Mouse (Mus musculus) midbrain, embryonic 13.5 days (tissue): ENCODE results near the gene Ctnna3. TPM values are rescaled to one million over a fixed set of nuclear protein-coding genes. Genes with fewer than 3 reads are reported as not detected.
A peak's percentile ranks its signal among the peaks of the same experiment; 100 is the strongest.

ENCODE experiments used
- ATAC-seq: fragments of 200-750 bp; cut with Nextera tagmentation; 2 replicates; pipeline ENCODE4 v1.8.0; 2017; ENCODE audit warnings: mild to moderate bottlenecking, moderate TSS enrichment, moderate library complexity
- H3K27ac ChIP-seq: fragments of 300-500 bp; sonication (generic); 2 replicates; pipeline ENCODE4 v1.5.1; 2015; ENCODE audit warnings: inconsistent platforms, mild to moderate bottlenecking, moderate library complexity
- H3K27me3 ChIP-seq: fragments of 300-500 bp; sonication (generic); 2 replicates; pipeline ENCODE4 v1.6.1; 2015; ENCODE audit warnings: mild to moderate bottlenecking, inconsistent platforms
- H3K36me3 ChIP-seq: fragments of 300-500 bp; sonication (generic); 2 replicates; pipeline ENCODE4 v1.6.1; 2015; ENCODE audit warnings: mild to moderate bottlenecking, inconsistent platforms
- H3K4me1 ChIP-seq: fragments of 300-500 bp; sonication (generic); replicated peaks from 2 replicates; pipeline ENCODE4 v1.6.1; 2015; ENCODE audit warnings: inconsistent platforms
- H3K4me2 ChIP-seq: fragments of 300-500 bp; sonication (generic); replicated peaks from 2 replicates; pipeline ENCODE4 v1.6.1; 2015; ENCODE audit warnings: moderate library complexity, mild to moderate bottlenecking, inconsistent platforms
- H3K4me3 ChIP-seq: fragments of 300-500 bp; sonication (generic); replicated peaks from 2 replicates; pipeline ENCODE4 v1.5.1; 2015; ENCODE audit warnings: mild to moderate bottlenecking, inconsistent platforms
- H3K9ac ChIP-seq: fragments of 300-500 bp; sonication (generic); replicated peaks from 2 replicates; pipeline ENCODE4 v1.6.1; 2015; ENCODE audit warnings: mild to moderate bottlenecking, inconsistent platforms
- H3K9me3 ChIP-seq: fragments of 300-500 bp; sonication (generic); 2 replicates; pipeline ENCODE4 v1.6.1; 2016; ENCODE audit warnings: mild to moderate bottlenecking, inconsistent platforms
- WGBS: fragments of 180-500 bp; shearing (Covaris S2); methylation state at CpG from one replicate; pipeline ENCODE4 v1.1.7; 2015; 5-methylcytosine and 5-hydroxymethylcytosine counted together
- polyA plus RNA-seq: library from polyadenylated mRNA; unstranded; fragments of >200 nt; fragmentation: Nextera tagmentation; extraction: Ambion mirVana; gene quantifications from 2 replicates; pipeline ENCODE4 v1.2.1, GENCODE M21; 2015

Gene Ctnna3
- polyA plus RNA-seq, 1 experiment from 2014 or later, result 0.23 TPM

GRCm38 (mm10) chr10:63457292-63458128, 27.6 kb downstream of the Ctnna3 start:
- Histone ChIP-seq H3K9me3 (no peaks in the 10 kb centered on the region), H3K27ac (no peak overlapping the region), H3K4me3 (no peak overlapping the region), H3K4me2 (no peak overlapping the region), H3K9ac (no peak overlapping the region), H3K36me3 (no peaks in the 10 kb centered on the region), H3K27me3 (no peaks in the 10 kb centered on the region), H3K4me1 (peaks cover 5% of the 10 kb centered on the region; the same call in 1 of the 2 replicates)
- ATAC-seq, result no peak
- 85% methylated on average over 17 of the region's 17 CpGs for WGBS

DNA sequence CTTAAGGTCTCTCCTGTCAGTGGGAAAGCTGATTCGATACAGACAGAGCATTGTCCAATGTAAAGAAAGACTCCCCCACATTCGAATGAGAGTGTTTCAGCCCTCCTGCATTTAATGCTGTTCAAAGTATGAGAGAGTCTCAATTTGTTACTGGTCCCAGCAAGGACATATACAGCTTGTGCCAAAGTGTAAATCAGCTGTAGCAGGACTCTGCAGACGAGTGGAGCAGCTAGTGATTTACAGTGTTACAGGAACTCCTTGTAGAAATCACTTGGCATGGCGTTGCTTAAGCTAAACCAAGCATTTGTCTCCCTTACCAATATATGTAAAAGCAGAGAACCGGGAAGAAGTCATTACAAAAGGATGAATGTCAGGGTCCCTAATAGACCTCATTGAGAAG, 31.0 kb downstream of the Ctnna3 start:
- Histone ChIP-seq H3K4me3 (no peak overlapping the region), H3K9ac (no peak overlapping the region), H3K36me3 (no peaks in the 10 kb centered on the region), H3K27me3 (no peaks in the 10 kb centered on the region), H3K4me2 (no peak overlapping the region), H3K4me1 (no peaks in the 10 kb centered on the region), H3K9me3 (no peaks in the 10 kb centered on the region), H3K27ac (no peak overlapping the region)
- ATAC-seq, result no peak
- 68% methylated on average over 5 of the region's 5 CpGs for WGBS

DNA sequence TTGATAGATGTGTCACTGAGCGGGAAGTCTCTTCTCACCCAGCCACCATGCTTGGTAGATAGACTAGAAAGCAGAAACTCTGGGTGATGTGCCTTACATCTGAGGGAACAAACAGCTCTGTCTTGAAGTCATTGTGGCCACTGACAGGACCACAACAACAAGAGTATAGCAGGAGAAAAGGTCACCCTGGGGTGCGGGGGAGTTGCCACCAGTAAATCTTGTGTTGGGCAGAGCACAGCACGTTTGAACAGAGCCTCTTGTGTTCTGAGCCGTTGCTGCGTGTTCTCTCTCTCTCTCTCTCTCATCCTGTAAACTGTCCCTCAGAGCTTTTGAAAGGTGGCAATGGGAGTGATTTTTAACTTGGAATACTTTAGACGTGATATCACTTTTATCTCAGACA, 42.6 kb downstream of the Ctnna3 start:
- no peaks in the 10 kb centered on the region for H3K36me3 ChIP-seq
- WGBS, result 60% methylated on average over 6 of the region's 6 CpGs
- H3K4me1 ChIP-seq, result no peaks in the 10 kb centered on the region
- H3K27me3 ChIP-seq, result no peaks in the 10 kb centered on the region
- H3K9ac ChIP-seq, result no peak overlapping the region
- no peak for ATAC-seq
- no peak overlapping the region for H3K4me3 ChIP-seq
- H3K4me2 ChIP-seq, result no peak overlapping the region
- H3K27ac ChIP-seq, result no peak overlapping the region
- no peaks in the 10 kb centered on the region for H3K9me3 ChIP-seq

GRCm38 (mm10) chr10:63476167-63476647, 46.3 kb downstream of the Ctnna3 start:
- no peak overlapping the region for H3K9ac ChIP-seq
- WGBS, result 87% methylated on average over 10 of the region's 10 CpGs
- no peaks in the 10 kb centered on the region for H3K27me3 ChIP-seq
- ATAC-seq, result no peak
- no peak overlapping the region for H3K4me3 ChIP-seq
- H3K4me2 ChIP-seq, result no peak overlapping the region
- no peak overlapping the region for H3K27ac ChIP-seq
- H3K9me3 ChIP-seq, result no peaks in the 10 kb centered on the region
- 0 out of 2 replicates have a peak, but pooled peaks cover 4% of the 10 kb centered on the region for H3K4me1 ChIP-seq
- no peaks in the 10 kb centered on the region for H3K36me3 ChIP-seq

- Histone ChIP-seq H3K9me3 (no peaks in the 10 kb centered on the region), H3K27me3 (no peaks in the 10 kb centered on the region), H3K27ac (no peak overlapping the region), H3K4me1 (0 out of 2 replicates have a peak, but pooled peaks cover 4% of the 10 kb centered on the region), H3K9ac (no peak overlapping the region), H3K4me3 (no peak overlapping the region), H3K36me3 (no peaks in the 10 kb centered on the region), H3K4me2 (no peak overlapping the region)
- no peak for ATAC-seq
- WGBS, result 50% methylated on average over 2 of the region's 2 CpGs
Observed at GRCm38 (mm10) chr10:63478946-63479345, 49.0 kb downstream of the Ctnna3 start.

GRCm38 (mm10) chr10:63480066-63480465, 50.2 kb downstream of the Ctnna3 start:
- Histone ChIP-seq H3K36me3 (no peaks in the 10 kb centered on the region), H3K4me3 (no peak overlapping the region), H3K27me3 (no peaks in the 10 kb centered on the region), H3K9me3 (no peaks in the 10 kb centered on the region), H3K27ac (no peak overlapping the region), H3K4me2 (no peak overlapping the region), H3K4me1 (0 out of 2 replicates have a peak, but pooled peaks cover 4% of the 10 kb centered on the region), H3K9ac (no peak overlapping the region)
- no peak for ATAC-seq
- 52% methylated on average over 5 of the region's 5 CpGs for WGBS

DNA sequence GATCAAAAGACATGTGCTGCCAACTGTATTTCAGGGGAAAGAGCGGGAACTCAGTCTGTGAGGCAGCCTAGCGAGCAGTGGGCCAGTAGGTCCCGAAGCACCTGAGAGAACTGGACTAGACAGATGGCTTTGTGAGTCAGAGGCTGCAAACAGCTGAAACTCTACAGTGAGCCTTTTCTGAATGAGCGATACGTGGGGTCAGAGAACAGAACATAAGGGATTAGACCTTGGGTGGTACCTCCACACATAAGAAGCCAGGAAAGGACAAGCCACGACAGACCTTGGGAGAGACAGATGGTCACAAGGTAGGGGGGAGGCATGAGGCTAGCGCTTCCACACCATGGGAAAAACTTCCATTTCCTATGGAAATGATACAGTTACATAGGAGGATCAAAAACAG, 58.4 kb downstream of the Ctnna3 start:
- Histone ChIP-seq H3K9ac (no peak overlapping the region), H3K4me2 (no peak overlapping the region), H3K4me1 (no peaks in the 10 kb centered on the region), H3K9me3 (no peaks in the 10 kb centered on the region), H3K4me3 (no peak overlapping the region), H3K27ac (no peak overlapping the region), H3K36me3 (no peaks in the 10 kb centered on the region), H3K27me3 (no peaks in the 10 kb centered on the region)
- ATAC-seq, result no peak
- WGBS, result 89% methylated on average over 7 of the region's 7 CpGs

DNA sequence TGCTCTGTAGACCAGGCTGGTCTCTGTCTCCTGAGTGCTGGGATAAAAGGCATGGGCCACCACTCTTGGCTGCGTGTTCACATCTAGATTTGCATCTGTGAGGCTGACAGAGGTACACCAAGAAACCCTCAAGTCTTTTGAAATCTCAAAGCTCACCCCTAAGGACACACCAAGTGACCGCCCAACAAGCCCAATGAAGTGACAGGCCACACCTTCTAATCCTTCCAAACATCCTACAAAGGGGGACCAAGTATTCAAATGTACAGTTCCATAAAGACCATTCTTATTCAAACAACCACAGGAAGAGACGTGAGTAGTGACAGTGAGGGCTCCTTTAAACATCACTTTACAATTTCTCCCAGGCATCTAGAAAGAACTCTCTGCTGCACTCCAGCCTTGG, 94.1 kb downstream of the Ctnna3 start:
- Histone ChIP-seq H3K4me2 (no peak overlapping the region), H3K36me3 (no peaks in the 10 kb centered on the region), H3K27me3 (no peaks in the 10 kb centered on the region), H3K9me3 (no peaks in the 10 kb centered on the region), H3K4me3 (no peak overlapping the region), H3K4me1 (no peaks in the 10 kb centered on the region), H3K9ac (no peak overlapping the region), H3K27ac (no peak overlapping the region)
- WGBS, result 75% methylated on average over 3 of the region's 3 CpGs
- no peak for ATAC-seq

GRCm38 (mm10) chr10:63526027-63526426, 96.1 kb downstream of the Ctnna3 start:
- 83% methylated on average over 4 of the region's 4 CpGs for WGBS
- Histone ChIP-seq H3K27ac (no peak overlapping the region), H3K4me3 (no peak overlapping the region), H3K9ac (no peak overlapping the region), H3K4me1 (no peaks in the 10 kb centered on the region), H3K27me3 (no peaks in the 10 kb centered on the region), H3K4me2 (no peak overlapping the region), H3K36me3 (no peaks in the 10 kb centered on the region), H3K9me3 (no peaks in the 10 kb centered on the region)
- no peak for ATAC-seq

DNA sequence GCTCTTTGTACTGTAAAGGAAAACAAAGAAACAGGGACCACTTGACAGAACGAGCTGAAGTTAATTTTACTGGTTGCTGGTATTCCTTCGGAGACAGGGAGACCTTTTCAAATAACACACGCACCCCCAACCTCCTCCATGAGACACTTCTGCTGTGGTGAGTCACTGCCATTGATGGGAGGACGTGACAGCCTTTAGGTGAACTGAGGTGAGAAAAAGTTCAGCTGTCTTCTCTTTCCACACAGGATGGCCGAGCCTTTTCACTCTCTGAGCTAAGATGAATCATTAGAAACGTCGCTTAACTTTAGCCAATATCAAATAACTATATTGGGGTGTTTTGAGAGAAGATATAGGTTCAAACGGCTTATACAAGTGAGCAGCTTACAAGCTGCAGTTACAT, 102.5 kb downstream of the Ctnna3 start:
- Histone ChIP-seq H3K27me3 (no peaks in the 10 kb centered on the region), H3K4me2 (no peak overlapping the region), H3K9ac (no peak overlapping the region), H3K4me1 (no peaks in the 10 kb centered on the region), H3K9me3 (no peaks in the 10 kb centered on the region), H3K27ac (no peak overlapping the region), H3K36me3 (no peaks in the 10 kb centered on the region), H3K4me3 (no peak overlapping the region)
- 77% methylated on average over 8 of the region's 8 CpGs for WGBS
- ATAC-seq, result no peak

DNA sequence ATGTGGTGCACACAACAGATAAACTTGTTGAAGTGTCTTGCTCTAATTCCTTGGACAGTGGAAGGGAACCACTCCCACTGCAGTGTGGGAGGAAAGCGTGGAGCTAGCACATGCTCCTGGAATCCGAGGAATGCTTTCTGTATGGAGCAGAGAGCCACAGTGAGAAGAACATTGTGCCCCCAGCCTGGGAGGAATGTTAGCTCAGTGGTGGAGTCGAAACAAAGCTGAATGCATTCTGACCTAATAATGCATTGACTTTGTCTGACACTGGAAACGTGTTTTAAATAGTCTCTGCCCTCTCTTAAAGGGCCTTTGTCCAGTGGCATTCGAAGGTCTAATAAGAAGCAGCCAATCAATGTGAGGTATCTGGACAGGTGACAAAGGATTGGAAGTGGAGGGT, 111.9 kb downstream of the Ctnna3 start:
- WGBS, result 15% methylated on average over 5 of the region's 5 CpGs
- H3K9ac ChIP-seq, result no peak overlapping the region
- no peaks in the 10 kb centered on the region for H3K36me3 ChIP-seq
- H3K9me3 ChIP-seq, result no peaks in the 10 kb centered on the region
- no peaks in the 10 kb centered on the region for H3K27me3 ChIP-seq
- peak; percentile 55; the same call in 1 of the 2 replicates for ATAC-seq
- no peak overlapping the region for H3K4me2 ChIP-seq
- H3K27ac ChIP-seq, result no peak overlapping the region
- H3K4me1 ChIP-seq, result peaks cover 7% of the 10 kb centered on the region; the same call in 1 of the 2 replicates
- H3K4me3 ChIP-seq, result no peak overlapping the region

DNA sequence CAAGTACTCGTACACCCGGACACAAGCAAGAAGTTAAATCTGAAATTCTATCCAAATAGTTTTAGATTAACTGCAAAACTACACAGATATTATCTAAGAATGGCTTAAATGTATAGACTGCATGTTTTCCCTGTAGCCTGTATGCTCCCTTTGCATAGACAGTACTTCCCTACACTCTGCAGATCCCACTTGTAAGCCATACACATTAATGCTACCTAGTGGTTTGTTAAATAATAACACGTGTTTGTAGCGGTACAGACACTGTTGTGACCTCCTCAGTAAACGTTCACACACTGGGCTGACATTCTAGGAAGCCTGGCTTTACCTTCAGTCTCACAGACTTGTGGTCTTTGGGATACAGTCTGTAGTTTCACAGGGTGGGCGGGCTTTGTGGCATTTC, 112.6 kb downstream of the Ctnna3 start:
- 59% methylated on average over 6 of the region's 6 CpGs for WGBS
- ATAC-seq, result no peak; the same call in 1 of the 2 replicates
- H3K9ac ChIP-seq, result no peak overlapping the region
- H3K27me3 ChIP-seq, result no peaks in the 10 kb centered on the region
- H3K4me3 ChIP-seq, result no peak overlapping the region
- no peaks in the 10 kb centered on the region for H3K36me3 ChIP-seq
- H3K27ac ChIP-seq, result no peak overlapping the region
- H3K4me1 ChIP-seq, result peaks cover 7% of the 10 kb centered on the region; the same call in 1 of the 2 replicates
- no peaks in the 10 kb centered on the region for H3K9me3 ChIP-seq
- no peak overlapping the region for H3K4me2 ChIP-seq
